Mouse (Mus musculus) E14TG2a.4 (cell line): ENCODE measurements around the gene Akirin1.

Experiments
- CTCF ChIP-seq: conservative IDR thresholded peaks from 2 replicates; pipeline ENCODE4 v1.5.1; 2014; ENCODE audit warnings: low read length
- NANOG ChIP-seq: IDR thresholded peaks from 2 replicates; pipeline ENCODE4 v1.6.1; 2014; ENCODE audit warnings: borderline replicate concordance, low read length, mixed read lengths

DNA sequence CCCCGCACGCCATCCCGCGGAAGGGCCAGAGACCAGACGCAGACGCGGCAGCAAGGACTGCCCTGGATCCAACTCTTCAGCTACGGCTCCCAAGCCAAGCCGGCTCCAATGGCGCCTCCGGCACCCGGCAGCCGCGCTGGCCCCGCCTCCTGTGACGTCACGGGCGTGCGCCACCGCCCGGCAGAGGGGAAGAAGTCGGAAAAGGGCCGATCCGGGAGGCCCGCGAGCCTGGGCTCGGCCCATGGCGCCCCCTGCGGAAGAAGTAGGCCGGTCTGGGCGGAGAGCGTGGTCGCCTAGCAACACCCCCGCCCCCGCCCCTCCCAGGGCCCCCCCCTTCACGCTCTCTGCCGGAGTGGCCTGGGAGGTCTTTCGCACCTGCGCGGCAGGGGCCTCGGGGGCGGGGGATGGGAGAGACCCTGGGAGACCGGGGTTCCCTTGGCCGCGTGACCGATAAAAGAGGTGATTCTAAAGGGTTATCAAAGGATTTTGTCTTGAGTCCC lies at the start of gene Akirin1:
- TF ChIP-seq CTCF (no peak), NANOG (no peak)
